Mouse (Mus musculus): ENCODE measurements around the gene Snx15. TPM values are rescaled to one million over a fixed set of nuclear protein-coding genes. Genes with fewer than 3 reads are reported as not detected.
"Not testable (repeated sequence)": the region's sequence is repeated elsewhere in the genome, so short reads cannot be mapped to it uniquely, and the experiment has no call there.

The Snx15 gene
- total and polyA plus RNA-seq, 3 experiments = 13.2 to 70.1 (median 21.4) TPM

DNA sequence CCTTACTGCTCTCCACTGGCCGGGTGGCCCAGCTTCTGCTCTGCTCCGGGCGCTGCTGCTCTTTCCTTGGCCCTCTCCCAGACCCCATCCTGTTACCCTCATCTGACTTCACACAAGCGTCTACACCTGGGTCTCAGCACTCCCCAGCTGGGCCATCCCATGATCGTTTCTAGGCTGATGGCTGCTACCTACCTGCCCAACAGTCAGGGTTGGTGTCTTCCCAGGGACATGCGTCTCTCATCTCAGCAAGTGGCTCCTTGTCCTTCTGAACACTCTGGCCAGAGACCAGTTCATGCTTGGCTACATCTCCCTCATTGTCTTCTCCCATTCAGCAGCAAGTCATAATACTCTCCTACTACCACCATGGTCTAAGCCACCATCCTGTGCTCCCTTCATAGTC lies 11.6 kb upstream of the Snx15 start:
- Histone ChIP-seq H3K36me3 (replicated peaks) (peaks cover 50% of the 10 kb centered on the region), H3K27me3 (ENCODE audit: insufficient read depth, low read length) (peaks cover 4% of the 10 kb centered on the region; the same call in 1 of the 2 replicates), H3K9me3 (replicated peaks) (no peaks in the 10 kb centered on the region), H3K4me3 (ENCODE audit: low read depth, low read length) (peak overlapping the region; percentile 1; the same call in 1 of the 2 replicates), H3K4me1 (ENCODE audit: insufficient read depth, low read depth, low read length) (peaks cover 34% of the 10 kb centered on the region)
- no peak for DNase-seq (ENCODE audit: low spot score)
- TF ChIP-seq CTCF (IDR thresholded peaks at IDR 0.05; ENCODE audit: low read depth, low read length) (no peak), GATA2 (IDR thresholded peaks at IDR 0.05; ENCODE audit: borderline replicate concordance, low read depth, low read length) (no peak), GATA1 (IDR thresholded peaks at IDR 0.05; ENCODE audit: borderline replicate concordance, low read length) (no peak), POLR2AphosphoS5 (IDR thresholded peaks at IDR 0.05; ENCODE audit: insufficient replicate concordance, low read depth, low read length) (no peak), TAL1 (conservative IDR thresholded peaks at IDR 0.05; ENCODE audit: low read depth, low read length) (no peak)
- no peak for ATAC-seq (ENCODE audit: extremely low read depth, insufficient number of reproducible peaks, low FRiP score, poor library complexity, severe bottlenecking)

DNA sequence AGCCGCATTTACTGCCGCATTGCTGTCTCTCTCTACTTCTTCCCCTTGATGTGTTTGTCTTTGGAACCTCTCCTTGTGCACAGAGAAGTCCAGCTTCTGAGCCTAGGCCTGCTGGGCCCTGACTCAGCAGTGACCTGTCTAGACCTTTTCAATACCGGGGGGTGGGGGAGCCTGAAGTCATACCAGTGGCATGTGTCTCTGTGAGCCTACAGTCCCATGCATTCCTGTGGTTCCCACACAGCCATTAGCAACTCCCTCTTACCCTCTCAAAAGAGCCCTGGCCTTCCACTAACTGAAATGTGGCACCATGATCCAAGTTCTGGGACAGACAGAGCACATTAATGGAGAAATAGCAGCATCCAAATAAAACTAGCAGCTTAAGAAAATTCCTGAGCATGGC lies 8.3 kb upstream of the Snx15 start:
- H3K36me3 ChIP-seq (replicated peaks) = peaks cover 69% of the 10 kb centered on the region
- H3K4me3 ChIP-seq (ENCODE audit: low read depth, low read length) = no peak overlapping the region
- ATAC-seq (ENCODE audit: extremely low read depth, insufficient number of reproducible peaks, low FRiP score, poor library complexity, severe bottlenecking) = no peak
- no peak for TF ChIP-seq POLR2AphosphoS5 (IDR thresholded peaks at IDR 0.05; ENCODE audit: insufficient replicate concordance, low read depth, low read length)
- TF ChIP-seq TAL1 (conservative IDR thresholded peaks at IDR 0.05; ENCODE audit: low read depth, low read length) = no peak
- no peak for TF ChIP-seq GATA2 (IDR thresholded peaks at IDR 0.05; ENCODE audit: borderline replicate concordance, low read depth, low read length)
- TF ChIP-seq CTCF (IDR thresholded peaks at IDR 0.05; ENCODE audit: low read depth, low read length) = no peak
- TF ChIP-seq GATA1 (IDR thresholded peaks at IDR 0.05; ENCODE audit: borderline replicate concordance, low read length) = no peak
- H3K9me3 ChIP-seq (replicated peaks) = no peaks in the 10 kb centered on the region
- peaks cover 56% of the 10 kb centered on the region for H3K4me1 ChIP-seq (ENCODE audit: insufficient read depth, low read depth, low read length)
- H3K27me3 ChIP-seq (ENCODE audit: insufficient read depth, low read length) = no peaks in the 10 kb centered on the region
- no peak for DNase-seq (ENCODE audit: low spot score)

DNA sequence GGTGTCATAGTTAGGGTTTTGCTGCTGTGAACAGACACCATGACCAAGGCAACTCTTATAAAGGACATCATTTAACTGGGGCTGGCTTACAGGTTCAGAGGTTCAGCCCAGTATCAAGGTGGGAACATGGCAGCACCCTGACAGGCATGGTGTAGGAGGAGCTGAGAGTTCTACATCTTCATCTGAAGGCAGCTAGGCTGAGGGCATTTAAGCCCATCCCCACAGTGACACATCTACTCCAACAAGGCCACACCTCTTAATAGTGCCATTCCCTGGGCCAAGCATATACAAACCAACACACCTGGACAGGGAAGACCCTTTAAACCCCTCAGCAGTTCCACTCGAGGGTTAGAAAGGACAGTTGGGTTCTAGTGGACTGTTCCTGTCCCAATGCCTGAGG lies 5.1 kb upstream of the Snx15 start:
- not testable (repeated sequence) for H3K27me3 ChIP-seq (ENCODE audit: insufficient read depth, low read length); H3K4me3 ChIP-seq (ENCODE audit: low read depth, low read length); DNase-seq (ENCODE audit: low spot score); H3K9me3 ChIP-seq (replicated peaks); ATAC-seq (ENCODE audit: extremely low read depth, insufficient number of reproducible peaks, low FRiP score, poor library complexity, severe bottlenecking)
- H3K36me3 ChIP-seq (replicated peaks) = peaks cover 53% of the 10 kb centered on the region
- peaks cover 47% of the 10 kb centered on the region for H3K4me1 ChIP-seq (ENCODE audit: insufficient read depth, low read depth, low read length)

DNA sequence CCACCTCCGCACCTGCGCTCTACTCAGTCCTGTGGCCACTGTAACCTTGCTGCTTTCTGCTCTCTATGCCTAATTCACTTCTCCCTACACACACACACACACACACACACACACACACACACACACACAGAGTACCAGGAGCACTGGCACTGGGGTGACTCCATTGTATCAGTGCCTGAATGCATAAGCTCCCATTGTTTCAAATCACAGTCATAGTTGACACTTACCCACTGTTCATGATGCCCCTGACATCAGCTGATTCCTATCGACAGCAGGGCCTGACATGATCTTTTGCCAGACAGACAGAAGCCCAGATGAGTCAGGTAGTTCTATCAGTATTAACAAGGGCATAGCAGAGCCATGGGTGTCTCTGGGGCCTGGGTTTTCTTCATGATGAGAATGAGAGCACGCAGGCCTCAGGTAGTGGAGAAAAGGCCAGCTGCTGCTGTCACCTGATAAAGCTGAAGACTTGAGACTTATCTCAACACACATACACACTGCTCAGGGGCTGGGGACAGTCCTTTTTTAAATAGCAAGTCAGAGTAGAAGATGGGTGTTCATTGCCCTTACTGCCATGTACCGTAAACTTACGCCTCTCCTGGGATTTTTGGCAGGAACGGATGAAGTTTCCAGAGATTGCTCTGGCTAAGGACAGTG lies 4.2 kb upstream of the Snx15 start:
- TF ChIP-seq GATA1 (IDR thresholded peaks at IDR 0.05; ENCODE audit: borderline replicate concordance, low read length) (no peak), TAL1 (conservative IDR thresholded peaks at IDR 0.05; ENCODE audit: low read depth, low read length) (peak; percentile 30; the same call in 1 of the 2 replicates)
- no peaks in the 10 kb centered on the region for H3K27me3 ChIP-seq (ENCODE audit: insufficient read depth, low read length)
- no peak for DNase-seq (ENCODE audit: low spot score)
- H3K36me3 ChIP-seq (replicated peaks) = peaks cover 45% of the 10 kb centered on the region
- no peak for ATAC-seq (ENCODE audit: extremely low read depth, insufficient number of reproducible peaks, low FRiP score, poor library complexity, severe bottlenecking)
- no peak overlapping the region for H3K4me3 ChIP-seq (ENCODE audit: low read depth, low read length)
- H3K4me1 ChIP-seq (ENCODE audit: insufficient read depth, low read depth, low read length) = peaks cover 47% of the 10 kb centered on the region
- H3K9me3 ChIP-seq (replicated peaks) = no peaks in the 10 kb centered on the region

DNA sequence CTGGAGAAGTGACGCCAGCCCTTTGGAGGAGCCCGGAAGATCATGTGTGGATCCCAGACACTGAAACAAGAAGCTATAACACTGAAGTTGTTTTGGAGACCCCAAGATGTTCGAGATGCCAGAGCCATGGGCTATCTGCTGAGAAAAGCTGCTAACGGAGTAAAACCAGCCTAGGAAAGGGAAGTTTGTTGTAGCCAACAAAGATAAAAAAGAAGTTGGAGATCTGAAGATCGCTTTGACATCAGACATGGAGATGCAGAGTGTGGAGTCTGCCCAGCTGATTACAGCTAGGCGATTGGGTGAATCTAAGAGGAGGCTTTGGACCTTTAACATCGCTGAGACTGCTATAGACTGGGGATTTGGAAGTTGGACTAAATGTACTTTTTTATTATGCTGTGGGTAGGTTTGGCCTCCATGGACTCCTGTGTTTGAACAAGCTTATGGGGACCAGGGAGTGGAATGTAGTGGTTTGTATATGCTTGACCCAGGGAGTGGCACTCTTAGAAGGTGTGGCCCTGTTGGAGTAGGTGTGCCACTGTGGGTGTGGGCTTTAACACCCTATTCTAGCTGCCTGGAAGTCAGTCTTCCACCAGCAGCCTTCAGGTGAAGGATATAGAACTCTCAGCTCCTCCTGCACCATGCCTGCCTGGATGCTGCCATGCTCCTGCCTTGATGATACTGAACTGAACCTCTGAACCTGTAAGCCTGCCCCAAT lies 2.5 kb upstream of the Snx15 start:
- Histone ChIP-seq H3K36me3 (replicated peaks) (peaks cover 30% of the 10 kb centered on the region), H3K4me1 (ENCODE audit: insufficient read depth, low read depth, low read length) (peaks cover 54% of the 10 kb centered on the region)
- H3K9me3 ChIP-seq (replicated peaks); ATAC-seq (ENCODE audit: extremely low read depth, insufficient number of reproducible peaks, low FRiP score, poor library complexity, severe bottlenecking); H3K4me3 ChIP-seq (ENCODE audit: low read depth, low read length); DNase-seq (ENCODE audit: low spot score); H3K27me3 ChIP-seq (ENCODE audit: insufficient read depth, low read length): not testable (repeated sequence)

DNA sequence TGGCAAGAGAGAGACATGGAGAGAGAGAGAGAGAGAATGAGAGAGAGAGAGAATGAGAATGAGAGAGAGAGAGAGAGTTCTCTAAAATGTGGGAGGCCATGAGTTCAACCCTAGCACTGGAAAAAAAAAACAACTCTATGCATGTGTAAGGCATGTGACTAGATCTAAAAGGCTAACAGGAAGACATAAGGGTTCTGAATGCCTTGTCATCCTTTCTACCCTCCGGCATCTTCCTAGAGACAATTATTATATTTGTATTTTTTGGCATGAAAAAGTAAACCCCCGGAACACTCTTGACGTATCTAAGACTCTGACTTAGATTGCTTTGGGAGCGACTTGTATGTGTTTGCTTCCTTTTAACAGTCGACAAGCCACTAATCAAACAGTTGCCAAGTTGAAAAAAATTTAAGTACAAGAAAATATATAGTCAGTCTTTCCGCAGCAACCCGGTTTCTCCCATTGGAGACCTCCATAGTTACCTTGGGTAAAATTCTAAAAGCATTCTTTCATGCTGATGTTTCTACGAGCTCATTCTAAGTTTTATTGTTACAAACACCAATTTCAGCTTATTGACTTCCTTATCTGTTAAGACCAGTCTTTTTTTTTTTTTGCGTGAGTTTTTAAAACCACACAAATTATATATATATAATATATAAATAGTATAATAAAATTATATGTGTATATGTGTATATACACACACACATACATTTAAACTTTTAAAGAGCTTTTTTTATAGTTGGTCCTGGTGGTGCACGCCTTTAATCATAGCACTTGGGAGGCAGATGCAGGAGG lies 1.1 kb downstream of the Snx15 start:
- TF ChIP-seq GATA2 (IDR thresholded peaks at IDR 0.05; ENCODE audit: borderline replicate concordance, low read depth, low read length) (no peak), GATA1 (IDR thresholded peaks at IDR 0.05; ENCODE audit: borderline replicate concordance, low read length) (no peak)
- Histone ChIP-seq H3K9me3 (replicated peaks) (no peaks in the 10 kb centered on the region), H3K4me1 (ENCODE audit: insufficient read depth, low read depth, low read length) (peaks cover 41% of the 10 kb centered on the region), H3K27me3 (ENCODE audit: insufficient read depth, low read length) (no peaks in the 10 kb centered on the region), H3K4me3 (ENCODE audit: low read depth, low read length) (peak overlapping the region; percentile 72), H3K36me3 (replicated peaks) (peaks cover 27% of the 10 kb centered on the region)
- ATAC-seq (ENCODE audit: extremely low read depth, insufficient number of reproducible peaks, low FRiP score, poor library complexity, severe bottlenecking) (no peak), DNase-seq (ENCODE audit: low spot score) (no peak)
